ENCODE assay signal across 15 mouse cellular contexts in genomic region chr11:25473682-25474365, GRCm38 (mm10).
DNase-seq lines count a peak whose midpoint lies in the region.
"Had no signal": no experiment of that assay in that cellular context is flagged by ENCODE, and none has a peak within 500 bp of the region (broad histone marks: within the 10 kb centered on the region; RNA-seq: fewer than 3 reads in every experiment).

No protein-coding gene starts in this region.

- peak; percentile 84 for DNase-seq in ES-CJ7 (ENCODE audit: low read depth, low spot score)
- DNase-seq in R1 (ENCODE audit: low read depth, low spot score), result peak; percentile 91
- DNase-seq in ZHBTc4 (ENCODE audit: low read depth, low spot score), result peak; percentile 70
- no peak for DNase-seq in frontal cortex, postnatal 36 days (ENCODE audit: low spot score in 2 of 2)
- DNase-seq in adipocyte (ENCODE audit: low spot score), result no peak
- DNase-seq: adrenal gland, adult 8-10 months; adrenal gland, postnatal 25 days; B cell, adult 2 months; cerebellum, adult 11 months; cerebellum, adult 18-20 months; cerebellum, adult 8-10 months; cerebellum, adult 9-11 months; cerebellum, postnatal 14 days; cerebellum, postnatal 36 days; embryo, embryonic 11 days had no signal

Comparison
In these comparisons a context has a peak if more than half of its experiments do, and no peak if none do; other contexts are left out.
1. DNase-seq: peak in ES-CJ7 (single experiment), R1 (single experiment) and ZHBTc4 (single experiment); none in frontal cortex, postnatal 36 days (0 of 2) and adipocyte (single experiment).